Mouse (Mus musculus) heart, postnatal 0 days (tissue): ENCODE measurements around the gene Ush2a.

Experiments used
- CTCF ChIP-seq: IDR thresholded peaks from 2 replicates; pipeline ENCODE4 v1.5.1; 2016; ENCODE audit warnings: antibody characterized with exemption, control low read depth, low read depth
- EP300 ChIP-seq: IDR thresholded peaks from 2 replicates; pipeline ENCODE4 v1.6.1; 2016; ENCODE audit warnings: antibody characterized with exemption, low read depth

GRCm38 (mm10) chr1:188595251-188595650, 333.4 kb downstream of the Ush2a start:
- TF ChIP-seq EP300 (no peak), CTCF (no peak)
